Mouse (Mus musculus) kidney, embryonic 16.5 days (tissue): ENCODE results near the gene Gdap1l1. TPM values are rescaled to one million over a fixed set of nuclear protein-coding genes. Genes with fewer than 3 reads are reported as not detected.
A peak's percentile ranks its signal among the peaks of the same experiment; 100 is the strongest.

ENCODE experiments used
- ATAC-seq: fragments of 200-750 bp; cut with Nextera tagmentation; 2 replicates; pipeline ENCODE4 v1.8.0; 2017; ENCODE audit warnings: moderate TSS enrichment; ENCODE audit not compliant: low FRiP score, low TSS enrichment
- H3K27ac ChIP-seq: fragments of 300-500 bp; sonication (generic); 2 replicates; pipeline ENCODE4 v1.5.1; 2014; ENCODE audit warnings: low read length
- H3K27me3 ChIP-seq: fragments of 300-500 bp; sonication (generic); 2 replicates; pipeline ENCODE4 v1.6.1; 2014; ENCODE audit warnings: low read length, control low read depth, mixed read lengths; ENCODE audit not compliant: insufficient read depth
- H3K36me3 ChIP-seq: fragments of 300-500 bp; sonication (generic); 2 replicates; pipeline ENCODE4 v1.6.1; 2014; ENCODE audit warnings: low read length, control low read depth, mixed read lengths; ENCODE audit not compliant: insufficient read depth
- H3K4me1 ChIP-seq: fragments of 300-500 bp; sonication (generic); 2 replicates; pipeline ENCODE4 v1.6.1; 2014; ENCODE audit warnings: low read length, control low read depth, mixed read lengths; ENCODE audit not compliant: insufficient read depth
- H3K4me2 ChIP-seq: fragments of 300-500 bp; sonication (generic); replicated peaks from 2 replicates; pipeline ENCODE4 v1.6.1; 2014; ENCODE audit warnings: low read depth, low read length
- H3K4me3 ChIP-seq: fragments of 300-500 bp; sonication (generic); 2 replicates; pipeline ENCODE4 v1.5.1; 2014; ENCODE audit warnings: mild to moderate bottlenecking, low read length
- H3K9ac ChIP-seq: fragments of 300-500 bp; sonication (generic); replicated peaks from 2 replicates; pipeline ENCODE4 v1.6.1; 2014; ENCODE audit warnings: low read length
- H3K9me3 ChIP-seq: fragments of 300-500 bp; sonication (generic); 2 replicates; pipeline ENCODE4 v1.6.1; 2016; ENCODE audit warnings: low read length, control low read depth
- WGBS: fragments of 180-500 bp; shearing (Covaris S2); extraction: QIAGEN DNeasy Blood & Tissue Kit; methylation state at CpG from one replicate; pipeline ENCODE4 v1.1.7; 2014; 5-methylcytosine and 5-hydroxymethylcytosine counted together
- polyA plus RNA-seq: library from polyadenylated mRNA; unstranded; fragments of >200 nt; fragmentation: Nextera tagmentation; extraction: Ambion mirVana; gene quantifications from 2 replicates; pipeline ENCODE4 v1.2.1, GENCODE M21; 2015

The Gdap1l1 gene
- polyA plus RNA-seq, result 0.91 and 2.2 TPM in 2 replicates

- H3K4me3 ChIP-seq, result peak within 1 kb of the TSS; percentile 25
- peaks cover 22% of the 10 kb centered on the region for H3K27me3 ChIP-seq
- no peak within 1 kb of the TSS for H3K27ac ChIP-seq
- ATAC-seq, result 0 out of 2 replicates have a peak, but pooled peaks have one; percentile 15
- H3K9ac ChIP-seq, result no peak within 1 kb of the TSS
- H3K36me3 ChIP-seq, result no peaks in the 10 kb centered on the region
- peaks cover 6% of the 10 kb centered on the region for H3K4me1 ChIP-seq
- no peaks in the 10 kb centered on the region for H3K9me3 ChIP-seq
- under 1% methylated on average over 18 of the region's 18 CpGs for WGBS
- peak within 1 kb of the TSS; percentile 44 for H3K4me2 ChIP-seq
Observed at GRCm38 (mm10) chr2:163438246-163438618, at the start of gene Gdap1l1. Gene Gdap1l1 (plus strand): TSS chr2:163438476.

DNA sequence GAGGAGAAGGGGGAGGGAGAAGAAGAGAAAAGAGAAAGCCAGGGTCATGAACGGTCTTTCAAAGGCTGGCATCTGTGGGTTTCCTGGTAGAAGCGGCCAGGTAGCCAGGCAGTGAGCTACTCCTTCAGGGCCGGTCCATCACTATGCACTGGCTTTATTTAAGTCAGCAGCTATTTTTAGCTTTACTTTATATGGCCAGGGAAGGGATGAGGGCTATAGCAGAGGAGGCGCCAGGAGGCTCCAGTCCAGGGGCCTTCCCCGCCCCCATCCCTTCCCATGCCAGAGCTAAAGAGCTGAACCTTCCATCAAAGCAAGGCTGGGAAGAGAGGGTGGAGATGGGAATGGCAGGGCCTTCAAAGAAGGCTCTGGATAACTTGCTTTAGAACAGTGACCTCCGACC lies 45.8 kb upstream of the Gdap1l1 start:
- Histone ChIP-seq H3K4me3 (no peak overlapping the region), H3K4me2 (no peak overlapping the region), H3K4me1 (peaks cover under 1% of the 10 kb centered on the region; the same call in 1 of the 2 replicates), H3K36me3 (no peaks in the 10 kb centered on the region), H3K9ac (no peak overlapping the region), H3K27ac (no peak overlapping the region), H3K9me3 (no peaks in the 10 kb centered on the region), H3K27me3 (no peaks in the 10 kb centered on the region)
- ATAC-seq, result no peak
- 80% methylated on average over 6 of the region's 6 CpGs for WGBS

- H3K27me3 ChIP-seq, result no peaks in the 10 kb centered on the region
- no peak overlapping the region for H3K27ac ChIP-seq
- ATAC-seq, result no peak
- peaks cover 8% of the 10 kb centered on the region; the same call in 1 of the 2 replicates for H3K4me1 ChIP-seq
- H3K36me3 ChIP-seq, result no peaks in the 10 kb centered on the region
- no peak overlapping the region for H3K4me3 ChIP-seq
- no peaks in the 10 kb centered on the region for H3K9me3 ChIP-seq
- no peak overlapping the region for H3K9ac ChIP-seq
- 90% methylated on average over 10 of the region's 10 CpGs for WGBS
- no peak overlapping the region for H3K4me2 ChIP-seq
Observed at GRCm38 (mm10) chr2:163393241-163393640, 45.0 kb upstream of the Gdap1l1 start.

GRCm38 (mm10) chr2:163393976-163394375 lies 44.3 kb upstream of the Gdap1l1 start:
- no peaks in the 10 kb centered on the region for H3K9me3 ChIP-seq
- no peak overlapping the region for H3K9ac ChIP-seq
- no peak overlapping the region for H3K27ac ChIP-seq
- no peak for ATAC-seq
- no peak overlapping the region for H3K4me2 ChIP-seq
- H3K4me1 ChIP-seq, result peaks cover 13% of the 10 kb centered on the region; the same call in 1 of the 2 replicates
- H3K36me3 ChIP-seq, result no peaks in the 10 kb centered on the region
- H3K4me3 ChIP-seq, result no peak overlapping the region
- no peaks in the 10 kb centered on the region for H3K27me3 ChIP-seq
- WGBS, result 69% methylated on average over 6 of the region's 6 CpGs

GRCm38 (mm10) chr2:163394977-163395376 lies 43.3 kb upstream of the Gdap1l1 start:
- Histone ChIP-seq H3K4me2 (no peak overlapping the region), H3K4me1 (peaks cover 13% of the 10 kb centered on the region; the same call in 1 of the 2 replicates), H3K9ac (no peak overlapping the region), H3K36me3 (no peaks in the 10 kb centered on the region), H3K4me3 (no peak overlapping the region), H3K27me3 (no peaks in the 10 kb centered on the region), H3K27ac (no peak overlapping the region), H3K9me3 (no peaks in the 10 kb centered on the region)
- ATAC-seq, result no peak
- WGBS, result 71% methylated on average over 6 of the region's 6 CpGs

GRCm38 (mm10) chr2:163397071-163397470 lies 41.2 kb upstream of the Gdap1l1 start:
- Histone ChIP-seq H3K4me3 (peak overlapping the region; percentile 43), H3K9me3 (no peaks in the 10 kb centered on the region), H3K36me3 (no peaks in the 10 kb centered on the region), H3K4me1 (peaks cover 13% of the 10 kb centered on the region; the same call in 1 of the 2 replicates), H3K4me2 (peak overlapping the region; percentile 52), H3K27me3 (no peaks in the 10 kb centered on the region), H3K9ac (peak overlapping the region; percentile 60), H3K27ac (no peak overlapping the region)
- WGBS, result 83% methylated on average over 19 of the region's 19 CpGs
- no peak; the same call in 1 of the 2 replicates for ATAC-seq

DNA sequence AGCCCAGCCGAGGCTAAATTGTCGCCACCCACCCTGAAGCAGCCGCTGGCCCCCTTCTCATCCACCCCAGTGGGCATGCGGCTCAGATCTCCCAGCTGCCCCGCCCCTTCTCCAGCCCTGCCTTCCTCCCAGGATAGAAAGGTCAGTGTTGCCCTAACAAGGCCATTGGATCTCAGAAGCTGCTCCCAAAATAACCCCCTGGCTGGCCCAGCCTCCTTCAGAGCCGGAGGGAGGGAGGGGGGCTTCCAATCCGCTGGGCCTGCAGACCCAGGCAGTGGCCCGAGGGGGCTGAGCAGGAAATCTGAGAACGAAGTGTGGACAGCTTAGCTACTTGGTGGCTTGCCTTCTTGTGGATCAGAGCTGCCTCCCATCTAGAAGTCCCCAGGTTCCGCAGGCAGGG lies 40.4 kb upstream of the Gdap1l1 start, which contains the start of gene Jph2:
Gene Jph2 (minus strand): TSS at position 89 of the 400 bp plus-strand sequence.
- Histone ChIP-seq H3K4me2 (peak within 1 kb of the TSS; percentile 52), H3K9me3 (no peaks in the 10 kb centered on the region), H3K9ac (peak within 1 kb of the TSS; percentile 60), H3K27ac (peak within 1 kb of the TSS; percentile 50; the same call in 1 of the 2 replicates), H3K4me1 (peaks cover 13% of the 10 kb centered on the region; the same call in 1 of the 2 replicates), H3K27me3 (no peaks in the 10 kb centered on the region), H3K4me3 (peak within 1 kb of the TSS; percentile 43), H3K36me3 (no peaks in the 10 kb centered on the region)
- ATAC-seq, result peak; percentile 86
- 2% methylated on average over 10 of the region's 10 CpGs for WGBS

DNA sequence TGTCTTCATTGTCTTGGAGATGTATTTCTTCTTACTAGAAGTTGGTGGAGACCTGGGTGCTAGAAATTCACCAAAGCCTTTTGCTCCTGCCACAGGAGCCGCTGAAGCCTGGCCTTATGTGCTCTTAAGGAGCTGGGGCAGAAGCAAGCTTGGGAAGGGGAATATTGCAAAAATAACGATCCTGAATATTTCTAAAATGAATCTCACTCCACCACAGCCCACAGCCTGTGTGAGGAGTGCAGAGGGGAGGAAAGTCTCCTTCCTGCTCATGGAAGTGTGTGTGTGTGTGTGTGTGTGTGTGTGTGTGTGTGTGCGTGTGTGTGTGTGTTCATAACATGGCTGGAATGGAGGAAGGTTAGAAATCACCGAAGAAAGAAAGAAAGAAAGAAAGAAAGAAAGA lies 39.5 kb upstream of the Gdap1l1 start:
- no peaks in the 10 kb centered on the region for H3K9me3 ChIP-seq
- no peak overlapping the region for H3K4me3 ChIP-seq
- H3K9ac ChIP-seq, result no peak overlapping the region
- no peak for ATAC-seq
- H3K27me3 ChIP-seq, result no peaks in the 10 kb centered on the region
- H3K4me1 ChIP-seq, result peaks cover 13% of the 10 kb centered on the region; the same call in 1 of the 2 replicates
- H3K4me2 ChIP-seq, result no peak overlapping the region
- H3K27ac ChIP-seq, result no peak overlapping the region
- WGBS, result 79% methylated on average over 4 of the region's 4 CpGs
- H3K36me3 ChIP-seq, result no peaks in the 10 kb centered on the region

GRCm38 (mm10) chr2:163399222-163399621 lies 39.1 kb upstream of the Gdap1l1 start:
- whole genome bisulfite sequencing, result 73% methylated on average over 8 of the region's 8 CpGs
- Histone ChIP-seq H3K27me3 (no peaks in the 10 kb centered on the region), H3K4me3 (no peak overlapping the region), H3K9ac (no peak overlapping the region), H3K9me3 (no peaks in the 10 kb centered on the region), H3K4me1 (peaks cover 13% of the 10 kb centered on the region; the same call in 1 of the 2 replicates), H3K27ac (no peak overlapping the region), H3K36me3 (no peaks in the 10 kb centered on the region), H3K4me2 (no peak overlapping the region)
- no peak for ATAC-seq

- ATAC-seq, result no peak
- Histone ChIP-seq H3K27ac (no peak overlapping the region), H3K4me3 (no peak overlapping the region), H3K36me3 (peaks cover 11% of the 10 kb centered on the region), H3K4me1 (peaks cover 13% of the 10 kb centered on the region; the same call in 1 of the 2 replicates), H3K4me2 (no peak overlapping the region), H3K9me3 (no peaks in the 10 kb centered on the region), H3K27me3 (no peaks in the 10 kb centered on the region), H3K9ac (no peak overlapping the region)
- WGBS, result 6% methylated on average over 8 of the region's 8 CpGs
Observed at GRCm38 (mm10) chr2:163401221-163401620, 37.1 kb upstream of the Gdap1l1 start.
